Mouse (Mus musculus) brown adipose tissue, adult 24 weeks (tissue): Measurements from ENCODE around the gene Gm29776. TPM values are rescaled to one million over a fixed set of nuclear protein-coding genes. Genes with fewer than 3 reads are reported as not detected.

Experiments
- H3K27ac ChIP-seq: fragments of 200-500 bp; replicated peaks from 2 replicates; pipeline ENCODE4 v1.5.1; 2012; ENCODE audit warnings: low read depth, mild to moderate bottlenecking, low read length
- H3K4me1 ChIP-seq: fragments of 200-500 bp; 2 replicates; pipeline ENCODE4 v1.6.1; 2012; ENCODE audit warnings: low read length, mixed read lengths; ENCODE audit not compliant: control insufficient read depth, insufficient read depth, insufficient read length
- H3K4me3 ChIP-seq: fragments of 200-500 bp; 2 replicates; pipeline ENCODE4 v1.5.1; 2012; ENCODE audit warnings: low read depth, mild to moderate bottlenecking, low read length, moderate library complexity; ENCODE audit not compliant: insufficient read depth
- polyA plus RNA-seq: library from polyadenylated mRNA; stranded (reverse); fragments of >200 nt; gene quantifications from 2 replicates; pipeline ENCODE4 v1.2.4, GENCODE M21; 2012; ENCODE audit not compliant: missing spikeins, insufficient read depth, insufficient read length

The Gm29776 gene
- not detected in 2 replicates for polyA plus RNA-seq

- H3K4me1 ChIP-seq, result no peaks in the 10 kb centered on the region
- no peak within 1 kb of the TSS for H3K27ac ChIP-seq
- no peak within 1 kb of the TSS for H3K4me3 ChIP-seq
Observed at GRCm38 (mm10) chr14:54698733-54699132, at the start of gene Gm29776. TSS of gene Gm29776 (minus strand) at chr14:54698833.

GRCm38 (mm10) chr14:54746038-54746437 lies 47.4 kb upstream of the Gm29776 start:
- Histone ChIP-seq H3K27ac (no peak overlapping the region), H3K4me1 (peaks cover 3% of the 10 kb centered on the region), H3K4me3 (no peak overlapping the region)

GRCm38 (mm10) chr14:54744473-54744872 lies 45.8 kb upstream of the Gm29776 start:
- no peak overlapping the region for H3K27ac ChIP-seq

GRCm38 (mm10) chr14:54742375-54742774 lies 43.7 kb upstream of the Gm29776 start:
- Histone ChIP-seq H3K4me3 (no peak overlapping the region), H3K27ac (peak overlapping the region; percentile 35; the same call in 1 of the 2 replicates), H3K4me1 (no peaks in the 10 kb centered on the region; the same call in 1 of the 2 replicates)

More at GRCm38 (mm10) chr14:54744473-54744872, 45.8 kb upstream of the Gm29776 start:
- Histone ChIP-seq H3K4me3 (no peak overlapping the region), H3K4me1 (peaks cover 3% of the 10 kb centered on the region)

- H3K27ac ChIP-seq, result peak overlapping the region; percentile 35; the same call in 1 of the 2 replicates
- no peaks in the 10 kb centered on the region; the same call in 1 of the 2 replicates for H3K4me1 ChIP-seq
- no peak overlapping the region for H3K4me3 ChIP-seq
Observed at GRCm38 (mm10) chr14:54741721-54742120, 43.1 kb upstream of the Gm29776 start.

GRCm38 (mm10) chr14:54737634-54738033 lies 39.0 kb upstream of the Gm29776 start:
- Histone ChIP-seq H3K4me1 (no peaks in the 10 kb centered on the region; the same call in 1 of the 2 replicates), H3K4me3 (no peak overlapping the region), H3K27ac (no peak overlapping the region)

GRCm38 (mm10) chr14:54736555-54737552 lies 38.2 kb upstream of the Gm29776 start:
- Histone ChIP-seq H3K4me3 (no peak overlapping the region), H3K4me1 (no peaks in the 10 kb centered on the region), H3K27ac (no peak overlapping the region)

GRCm38 (mm10) chr14:54735221-54735620 lies 36.6 kb upstream of the Gm29776 start:
- Histone ChIP-seq H3K27ac (no peak overlapping the region), H3K4me3 (no peak overlapping the region), H3K4me1 (no peaks in the 10 kb centered on the region)

GRCm38 (mm10) chr14:54734004-54734403 lies 35.4 kb upstream of the Gm29776 start:
- Histone ChIP-seq H3K4me3 (no peak overlapping the region), H3K4me1 (no peaks in the 10 kb centered on the region), H3K27ac (no peak overlapping the region)

- Histone ChIP-seq H3K4me3 (no peak overlapping the region), H3K4me1 (no peaks in the 10 kb centered on the region), H3K27ac (no peak overlapping the region)
Observed at GRCm38 (mm10) chr14:54732206-54732605, 33.6 kb upstream of the Gm29776 start.

- H3K4me3 ChIP-seq, result no peak overlapping the region
- no peak overlapping the region for H3K27ac ChIP-seq
- no peaks in the 10 kb centered on the region for H3K4me1 ChIP-seq
Observed at GRCm38 (mm10) chr14:54730305-54730704, 31.7 kb upstream of the Gm29776 start.

- no peaks in the 10 kb centered on the region for H3K4me1 ChIP-seq
- no peak overlapping the region for H3K4me3 ChIP-seq
- no peak overlapping the region for H3K27ac ChIP-seq
Observed at GRCm38 (mm10) chr14:54728823-54729653, 30.4 kb upstream of the Gm29776 start.

- Histone ChIP-seq H3K4me1 (no peaks in the 10 kb centered on the region), H3K4me3 (no peak overlapping the region), H3K27ac (no peak overlapping the region)
Observed at GRCm38 (mm10) chr14:54727565-54727964, 28.9 kb upstream of the Gm29776 start.

GRCm38 (mm10) chr14:54724049-54724448 lies 25.4 kb upstream of the Gm29776 start:
- Histone ChIP-seq H3K4me3 (no peak overlapping the region), H3K27ac (no peak overlapping the region)

GRCm38 (mm10) chr14:54721711-54722110 lies 23.1 kb upstream of the Gm29776 start:
- H3K27ac ChIP-seq, result no peak overlapping the region
- H3K4me3 ChIP-seq, result no peak overlapping the region
- 0 out of 2 replicates have a peak, but pooled peaks cover 2% of the 10 kb centered on the region for H3K4me1 ChIP-seq

More at GRCm38 (mm10) chr14:54724049-54724448, 25.4 kb upstream of the Gm29776 start:
- H3K4me1 ChIP-seq, result 0 out of 2 replicates have a peak, but pooled peaks cover 2% of the 10 kb centered on the region
